Mouse (Mus musculus): ENCODE measurements at regions not wholly inside any gene's neighbourhood (a gene's known extent, or its start where the extent isn't known, plus 50 kb on each side); places are given as distances from the start of the nearest gene placed in this dataset.

DNA sequence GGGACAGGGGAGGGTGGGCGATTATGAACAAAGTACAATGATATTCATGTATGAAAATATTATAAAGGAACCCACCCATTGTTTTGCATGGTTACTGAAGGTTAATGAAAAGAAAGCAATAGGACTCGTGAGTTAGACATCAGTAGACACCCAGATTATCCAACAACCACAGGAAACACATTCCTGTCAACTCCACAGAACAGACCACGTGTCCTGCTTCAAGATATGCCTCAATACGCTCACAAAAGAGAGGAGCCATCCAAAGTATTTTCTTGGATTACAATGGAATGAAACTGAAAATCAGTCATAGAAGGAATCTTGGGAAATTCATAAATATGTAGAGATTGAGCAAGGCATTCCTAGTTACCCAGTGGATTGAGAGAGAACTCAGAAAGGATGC is 68.5 kb upstream of the Atp1a1 start:
- no peak for DNase-seq (ENCODE audit: low read depth in 1 of 2, low spot score in 2 of 2)
- TF ChIP-seq CTCF (IDR thresholded peaks at IDR 0.05; ENCODE audit: extremely low read depth, insufficient read depth, insufficient read length, insufficient replicate concordance) (no peak), POLR2A (IDR thresholded peaks at IDR 0.05; ENCODE audit: low read depth, low read length) (no peak)
- no peaks in the 10 kb centered on the region for H3K27me3 ChIP-seq (ENCODE audit: control insufficient read depth, insufficient read depth, low read length)
- no peak overlapping the region for H3K27ac ChIP-seq (ENCODE audit: insufficient read depth, low read length)
- H3K4me1 ChIP-seq (ENCODE audit: control insufficient read depth, insufficient read depth, insufficient read length) = no peaks in the 10 kb centered on the region
- 79% methylated on average over 4 of the region's 4 CpGs for WGBS
- H3K4me3 ChIP-seq (ENCODE audit: extremely low read depth, insufficient read depth, insufficient read length) = no peak overlapping the region
- H3K36me3 ChIP-seq (ENCODE audit: control insufficient read depth, insufficient read depth, low read length) = no peaks in the 10 kb centered on the region

DNA sequence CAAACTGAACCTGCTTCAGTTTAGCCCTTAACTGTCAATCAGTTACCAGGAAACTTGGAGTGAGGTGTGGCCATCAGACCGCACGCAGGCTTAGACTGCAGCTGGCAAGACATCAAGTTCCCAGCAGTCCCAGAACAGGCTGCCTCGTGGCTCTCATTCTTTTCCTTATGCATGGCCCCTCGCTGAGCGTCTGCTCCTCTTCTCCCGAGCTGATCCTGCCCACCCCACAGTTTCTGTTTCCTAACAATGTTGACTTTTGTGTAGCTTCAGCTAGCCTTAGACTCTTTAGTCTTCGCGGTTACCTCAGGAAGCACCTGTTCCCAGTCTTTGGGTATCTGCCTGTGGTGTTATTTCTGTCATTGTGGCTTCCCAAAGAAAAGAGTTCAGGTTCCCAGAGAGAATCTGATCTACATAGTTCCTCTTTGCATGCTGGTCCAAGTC is 66.1 kb upstream of the Atp1a1 start:
- H3K4me1 ChIP-seq (ENCODE audit: control insufficient read depth, insufficient read depth, insufficient read length) = no peaks in the 10 kb centered on the region
- no peak overlapping the region for H3K27ac ChIP-seq (ENCODE audit: insufficient read depth, low read length)
- DNase-seq (ENCODE audit: low read depth in 1 of 2, low spot score in 2 of 2) = no peak
- H3K4me3 ChIP-seq (ENCODE audit: extremely low read depth, insufficient read depth, insufficient read length) = no peak overlapping the region
- H3K36me3 ChIP-seq (ENCODE audit: control insufficient read depth, insufficient read depth, low read length) = no peaks in the 10 kb centered on the region
- H3K27me3 ChIP-seq (ENCODE audit: control insufficient read depth, insufficient read depth, low read length) = no peaks in the 10 kb centered on the region
- WGBS = 8% methylated on average over 8 of the region's 8 CpGs
- no peak for TF ChIP-seq CTCF (IDR thresholded peaks at IDR 0.05; ENCODE audit: extremely low read depth, insufficient read depth, insufficient read length, insufficient replicate concordance)
- no peak for TF ChIP-seq POLR2A (IDR thresholded peaks at IDR 0.05; ENCODE audit: low read depth, low read length)

DNA sequence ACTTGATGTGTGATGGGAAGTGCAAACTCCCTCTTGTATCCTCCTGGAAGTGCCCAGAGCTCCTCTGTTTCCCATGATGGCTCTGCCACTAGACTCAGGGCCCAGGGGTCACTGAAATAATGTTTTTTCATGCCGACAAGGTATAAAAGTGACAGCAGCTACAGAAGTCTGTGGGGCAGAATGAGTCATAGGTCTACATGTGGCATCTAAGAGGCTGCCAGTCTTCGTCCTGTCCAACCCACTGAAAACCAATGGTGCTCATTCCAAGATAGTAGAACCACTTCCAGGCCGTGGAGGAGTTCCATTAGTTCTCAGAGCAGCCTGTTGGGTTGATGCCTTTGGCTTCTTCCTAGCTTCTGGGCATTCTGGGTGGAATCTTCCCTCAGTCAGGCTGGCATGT is 65.3 kb upstream of the Atp1a1 start:
- no peak for DNase-seq (ENCODE audit: low read depth in 1 of 2, low spot score in 2 of 2)
- H3K27ac ChIP-seq (ENCODE audit: insufficient read depth, low read length) = no peak overlapping the region
- no peaks in the 10 kb centered on the region for H3K4me1 ChIP-seq (ENCODE audit: control insufficient read depth, insufficient read depth, insufficient read length)
- no peak overlapping the region for H3K4me3 ChIP-seq (ENCODE audit: extremely low read depth, insufficient read depth, insufficient read length)
- no peaks in the 10 kb centered on the region for H3K36me3 ChIP-seq (ENCODE audit: control insufficient read depth, insufficient read depth, low read length)
- H3K27me3 ChIP-seq (ENCODE audit: control insufficient read depth, insufficient read depth, low read length) = no peaks in the 10 kb centered on the region
- WGBS = 68% methylated on average over 3 of the region's 3 CpGs
- no peak for TF ChIP-seq CTCF (IDR thresholded peaks at IDR 0.05; ENCODE audit: extremely low read depth, insufficient read depth, insufficient read length, insufficient replicate concordance)
- no peak for TF ChIP-seq POLR2A (IDR thresholded peaks at IDR 0.05; ENCODE audit: low read depth, low read length)

DNA sequence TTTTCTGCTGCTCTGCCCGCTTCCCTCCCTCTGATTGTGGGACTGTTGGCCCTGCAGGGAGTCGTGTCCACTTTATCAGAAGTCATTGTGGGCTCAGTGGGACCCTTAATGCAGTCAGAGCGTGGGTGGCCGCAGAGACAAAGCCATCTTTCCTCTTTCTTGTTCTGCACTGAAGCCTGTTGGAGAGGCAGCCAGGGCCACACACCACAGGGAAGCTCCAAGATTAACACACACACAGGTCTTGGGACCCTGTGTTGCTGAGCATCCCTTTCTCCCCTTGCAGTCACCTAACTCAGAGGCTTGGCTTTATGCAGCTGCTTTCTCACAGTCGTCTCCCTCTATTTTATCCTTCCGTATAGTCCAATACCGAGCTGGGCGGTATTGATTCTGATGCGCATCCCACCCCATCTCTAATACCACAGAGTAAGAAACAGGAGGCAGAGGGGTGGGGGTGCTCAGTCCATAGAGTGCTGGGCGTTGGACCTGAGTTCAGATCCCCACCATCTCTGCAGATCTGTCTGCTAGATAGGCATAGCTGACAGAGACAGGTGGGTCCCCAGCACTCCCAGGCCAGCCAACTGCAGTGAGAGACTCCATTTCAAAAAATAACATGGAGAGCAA is 63.4 kb upstream of the Atp1a1 start:
- Histone ChIP-seq H3K27me3 (ENCODE audit: control insufficient read depth, insufficient read depth, low read length) (no peaks in the 10 kb centered on the region), H3K27ac (ENCODE audit: insufficient read depth, low read length) (no peak overlapping the region), H3K4me3 (ENCODE audit: extremely low read depth, insufficient read depth, insufficient read length) (no peak overlapping the region), H3K36me3 (ENCODE audit: control insufficient read depth, insufficient read depth, low read length) (no peaks in the 10 kb centered on the region), H3K4me1 (ENCODE audit: control insufficient read depth, insufficient read depth, insufficient read length) (no peaks in the 10 kb centered on the region)
- no peak for DNase-seq (ENCODE audit: low read depth in 1 of 2, low spot score in 2 of 2)
- 89% methylated on average over 10 of the region's 10 CpGs for WGBS
- TF ChIP-seq POLR2A (IDR thresholded peaks at IDR 0.05; ENCODE audit: low read depth, low read length) = no peak
- no peak for TF ChIP-seq CTCF (IDR thresholded peaks at IDR 0.05; ENCODE audit: extremely low read depth, insufficient read depth, insufficient read length, insufficient replicate concordance)

DNA sequence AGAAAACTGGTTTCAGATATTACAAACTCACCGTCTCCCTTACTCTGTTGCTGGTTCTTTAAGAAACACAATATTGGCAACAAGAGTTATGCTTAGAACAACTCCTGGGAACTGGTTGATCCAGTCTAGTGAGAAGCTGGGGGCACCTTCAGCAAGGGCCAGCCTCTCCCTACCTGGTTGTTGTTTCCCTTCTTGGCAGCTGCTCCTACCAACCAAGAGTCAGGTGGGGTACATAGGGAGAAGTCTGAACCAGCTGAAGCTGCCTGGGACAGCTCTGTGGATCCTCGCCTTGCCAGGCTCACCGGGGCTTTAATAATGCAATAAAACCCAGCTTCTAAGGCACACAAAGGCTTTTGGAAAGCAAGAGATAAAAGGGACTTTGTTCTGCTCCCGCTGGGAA is 62.7 kb upstream of the Atp1a1 start:
- DNase-seq (ENCODE audit: low read depth in 1 of 2, low spot score in 2 of 2) = no peak
- Histone ChIP-seq H3K27me3 (ENCODE audit: control insufficient read depth, insufficient read depth, low read length) (no peaks in the 10 kb centered on the region), H3K36me3 (ENCODE audit: control insufficient read depth, insufficient read depth, low read length) (no peaks in the 10 kb centered on the region), H3K4me1 (ENCODE audit: control insufficient read depth, insufficient read depth, insufficient read length) (no peaks in the 10 kb centered on the region), H3K4me3 (ENCODE audit: extremely low read depth, insufficient read depth, insufficient read length) (no peak overlapping the region), H3K27ac (ENCODE audit: insufficient read depth, low read length) (no peak overlapping the region)
- no peak for TF ChIP-seq POLR2A (IDR thresholded peaks at IDR 0.05; ENCODE audit: low read depth, low read length)
- no peak for TF ChIP-seq CTCF (IDR thresholded peaks at IDR 0.05; ENCODE audit: extremely low read depth, insufficient read depth, insufficient read length, insufficient replicate concordance)
- 87% methylated on average over 4 of the region's 4 CpGs for WGBS

DNA sequence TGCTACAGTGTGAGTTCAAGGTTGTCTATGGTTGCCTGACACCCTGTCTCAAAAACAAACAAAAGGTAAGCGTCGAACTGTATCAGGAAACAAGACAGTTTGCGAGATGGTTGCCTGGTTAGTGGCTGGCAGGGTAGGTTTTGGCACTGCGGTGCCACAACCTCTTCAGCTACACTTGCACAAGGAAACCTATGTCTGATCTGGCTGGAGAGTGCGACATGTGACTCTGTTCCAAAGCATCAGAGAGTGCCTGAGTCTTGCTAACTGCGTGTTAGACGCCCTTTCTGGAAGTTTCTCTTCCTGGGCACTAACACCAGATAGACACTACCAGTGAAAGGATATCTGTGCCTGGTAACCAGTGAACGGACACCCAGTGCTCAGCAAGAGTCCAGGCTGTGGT is 62.1 kb upstream of the Atp1a1 start:
- WGBS = 89% methylated on average over 8 of the region's 8 CpGs
- no peak for DNase-seq (ENCODE audit: low read depth in 1 of 2, low spot score in 2 of 2)
- no peaks in the 10 kb centered on the region for H3K4me1 ChIP-seq (ENCODE audit: control insufficient read depth, insufficient read depth, insufficient read length)
- H3K27ac ChIP-seq (ENCODE audit: insufficient read depth, low read length) = no peak overlapping the region
- TF ChIP-seq POLR2A (IDR thresholded peaks at IDR 0.05; ENCODE audit: low read depth, low read length) = no peak
- TF ChIP-seq CTCF (IDR thresholded peaks at IDR 0.05; ENCODE audit: extremely low read depth, insufficient read depth, insufficient read length, insufficient replicate concordance) = no peak
- no peak overlapping the region for H3K4me3 ChIP-seq (ENCODE audit: extremely low read depth, insufficient read depth, insufficient read length)
- no peaks in the 10 kb centered on the region for H3K27me3 ChIP-seq (ENCODE audit: control insufficient read depth, insufficient read depth, low read length)
- H3K36me3 ChIP-seq (ENCODE audit: control insufficient read depth, insufficient read depth, low read length) = no peaks in the 10 kb centered on the region

DNA sequence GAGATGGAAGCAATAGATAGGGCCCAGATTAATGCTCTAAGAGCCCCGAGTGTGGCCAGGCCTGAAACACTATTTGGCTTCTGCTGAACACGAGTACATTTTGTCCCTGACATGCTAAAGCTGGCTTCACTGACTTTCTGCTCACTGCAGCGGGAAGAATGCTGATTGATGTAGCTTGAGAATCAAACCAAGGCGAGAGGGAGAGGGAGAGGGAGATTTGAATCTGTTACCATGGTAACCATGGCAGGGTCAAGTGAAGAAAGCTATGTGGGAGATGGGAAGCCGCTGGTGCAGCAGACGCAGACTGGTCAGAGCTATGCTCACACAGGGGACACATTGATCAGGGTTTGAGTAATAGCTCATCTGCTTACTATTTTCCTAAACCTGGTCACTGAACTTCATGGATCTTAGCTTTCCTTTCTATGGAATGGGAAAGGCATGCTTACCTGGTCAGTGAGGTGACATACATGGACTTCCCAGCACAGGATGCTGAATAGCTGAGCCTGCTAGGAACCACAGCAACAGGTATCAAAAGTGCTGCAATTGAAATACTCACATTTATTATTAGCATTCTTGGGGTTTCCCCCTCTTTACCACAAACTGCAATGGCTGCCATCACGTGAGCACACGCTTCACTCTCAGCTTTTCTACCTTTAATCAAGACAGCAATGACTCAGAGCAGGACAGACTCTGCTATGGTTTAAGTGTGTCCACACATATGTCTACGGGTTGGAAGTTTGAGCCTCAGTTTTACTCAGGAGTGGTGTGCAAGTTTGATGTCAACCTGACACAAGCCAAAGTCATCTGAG is 56.9 kb upstream of the Atp1a1 start:
- TF ChIP-seq POLR2A (IDR thresholded peaks at IDR 0.05; ENCODE audit: low read depth, low read length) (no peak), CTCF (IDR thresholded peaks at IDR 0.05; ENCODE audit: extremely low read depth, insufficient read depth, insufficient read length, insufficient replicate concordance) (no peak)
- WGBS = 69% methylated on average over 9 of the region's 9 CpGs
- DNase-seq (ENCODE audit: low read depth in 1 of 2, low spot score in 2 of 2) = no peak
- Histone ChIP-seq H3K27ac (ENCODE audit: insufficient read depth, low read length) (no peak overlapping the region), H3K27me3 (ENCODE audit: control insufficient read depth, insufficient read depth, low read length) (no peaks in the 10 kb centered on the region), H3K36me3 (ENCODE audit: control insufficient read depth, insufficient read depth, low read length) (no peaks in the 10 kb centered on the region), H3K4me1 (ENCODE audit: control insufficient read depth, insufficient read depth, insufficient read length) (no peaks in the 10 kb centered on the region), H3K4me3 (ENCODE audit: extremely low read depth, insufficient read depth, insufficient read length) (no peak overlapping the region)
